Mouse (Mus musculus) brain, embryonic 14.5 days (tissue): ENCODE measurements at regions not wholly inside any gene's neighbourhood (a gene's known extent, or its start where the extent isn't known, plus 50 kb on each side); places are given as distances from the start of the nearest gene placed in this dataset.

Experiments
- DNase-seq: peaks from one replicate; pipeline ENCODE4 v3.0.0-alpha.2; 2011; ENCODE audit warnings: low read depth
- CTCF ChIP-seq: fragments of 200-500 bp; IDR thresholded peaks from 2 replicates; pipeline ENCODE4 v1.5.1; 2012; ENCODE audit warnings: inconsistent platforms, mild to moderate bottlenecking, moderate library complexity, borderline replicate concordance; ENCODE audit not compliant: insufficient read depth, insufficient read length; ENCODE audit errors: extremely low read depth
- POLR2A ChIP-seq: fragments of 200-500 bp; IDR thresholded peaks from 2 replicates; pipeline ENCODE4 v1.6.1; 2012; ENCODE audit warnings: mild to moderate bottlenecking, inconsistent platforms, borderline replicate concordance; ENCODE audit not compliant: poor library complexity, insufficient read depth, insufficient read length, severe bottlenecking; ENCODE audit errors: extremely low read depth

- DNase-seq, result peak; percentile 53
- TF ChIP-seq POLR2A, result no peak
- no peak for TF ChIP-seq CTCF
Measured at GRCm38 (mm10) chr5:43049381-43050301, 183.3 kb upstream of the Cpeb2 start.

- no peak for TF ChIP-seq CTCF
- no peak for DNase-seq
Measured at GRCm38 (mm10) chr5:43050961-43051517, 181.9 kb upstream of the Cpeb2 start.

GRCm38 (mm10) chr5:43052668-43053067 is 180.3 kb upstream of the Cpeb2 start:
- DNase-seq, result no peak
- no peak for TF ChIP-seq CTCF
- TF ChIP-seq POLR2A, result no peak

- DNase-seq, result no peak
- TF ChIP-seq POLR2A, result no peak
- no peak for TF ChIP-seq CTCF
Measured at GRCm38 (mm10) chr5:43054586-43054985, 178.4 kb upstream of the Cpeb2 start.

- TF ChIP-seq CTCF (no peak), POLR2A (no peak)
- peak; percentile 49 for DNase-seq
Measured at GRCm38 (mm10) chr5:43055111-43055710, 177.8 kb upstream of the Cpeb2 start.

- no peak for TF ChIP-seq CTCF
- no peak for TF ChIP-seq POLR2A
- no peak for DNase-seq
Measured at GRCm38 (mm10) chr5:43056486-43056885, 176.5 kb upstream of the Cpeb2 start.

- TF ChIP-seq POLR2A (no peak), CTCF (no peak)
- no peak for DNase-seq
Measured at GRCm38 (mm10) chr5:43061243-43061642, 171.7 kb upstream of the Cpeb2 start.

- TF ChIP-seq CTCF (no peak), POLR2A (no peak)
- no peak for DNase-seq
Measured at GRCm38 (mm10) chr5:43061797-43062391, 171.1 kb upstream of the Cpeb2 start.

GRCm38 (mm10) chr5:43062499-43062898 is 170.5 kb upstream of the Cpeb2 start:
- no peak for TF ChIP-seq CTCF
- no peak for TF ChIP-seq POLR2A
- DNase-seq, result no peak

GRCm38 (mm10) chr5:43063386-43063785 is 169.6 kb upstream of the Cpeb2 start:
- no peak for DNase-seq
- TF ChIP-seq POLR2A (no peak), CTCF (no peak)

- no peak for DNase-seq
Measured at GRCm38 (mm10) chr5:43071541-43071940, 161.4 kb upstream of the Cpeb2 start.

More at GRCm38 (mm10) chr5:43071541-43071940, 161.4 kb upstream of the Cpeb2 start:
- TF ChIP-seq CTCF (no peak), POLR2A (no peak)
